Mouse (Mus musculus): ENCODE results near the gene Morn1.

DNA sequence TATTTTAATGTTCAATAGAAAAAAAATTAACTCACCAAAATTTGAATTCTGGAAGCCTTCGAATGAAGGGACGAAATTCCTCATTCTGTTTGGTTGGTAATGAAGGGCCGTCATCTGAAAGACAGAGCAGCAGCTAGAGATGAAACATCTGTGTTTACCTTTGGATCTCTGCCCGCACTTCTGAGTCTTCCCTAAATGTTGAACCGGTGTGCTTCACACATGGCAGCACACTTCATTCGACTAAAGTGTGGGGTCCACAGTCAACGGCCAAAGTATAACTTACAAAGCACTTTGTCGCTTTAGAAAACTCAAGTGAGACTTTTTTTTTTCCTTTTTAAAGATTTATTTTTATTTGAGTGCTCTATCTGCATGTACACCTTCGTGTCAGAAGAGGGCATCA, 9.7 kb upstream of the Morn1 start:
- TF ChIP-seq POLR2A (IDR thresholded peaks at IDR 0.05; ENCODE audit: borderline replicate concordance, extremely low read depth, insufficient read depth, insufficient read length, poor library complexity, severe bottlenecking) (no peak), CTCF (IDR thresholded peaks at IDR 0.05; ENCODE audit: borderline replicate concordance, extremely low read depth, insufficient read depth, insufficient read length) (no peak)

All from brain, embryonic 14.5 days (tissue).